Mouse (Mus musculus): Measurements from ENCODE around the gene Olfr389. TPM values are rescaled to one million over a fixed set of nuclear protein-coding genes. Genes with fewer than 3 reads are reported as not detected.

Gene Olfr389
- not detected in 2 replicates for polyA plus RNA-seq (2012; rRNA removed)

- H3K36me3 ChIP-seq (ENCODE audit: control insufficient read depth, insufficient read depth, low read length): no peaks in the 10 kb centered on the region
- 90% methylated on average over 1 of the region's 1 CpGs for WGBS
- DNase-seq: no peak
- no peak within 1 kb of the TSS for H3K4me3 ChIP-seq (ENCODE audit: control insufficient read depth, insufficient read depth, low read length)
- H3K27ac ChIP-seq (ENCODE audit: control insufficient read depth, insufficient read depth, low read length): no peak within 1 kb of the TSS
- no peaks in the 10 kb centered on the region for H3K4me1 ChIP-seq (replicated peaks; ENCODE audit: control insufficient read depth, insufficient read depth, low read length)
- H3K27me3 ChIP-seq (ENCODE audit: control insufficient read depth, insufficient read depth, low read length): no peaks in the 10 kb centered on the region
- TF ChIP-seq CTCF (IDR thresholded peaks at IDR 0.05; ENCODE audit: borderline replicate concordance, control insufficient read depth, extremely low read depth, insufficient read depth, low read length, poor library complexity): no peak
These were observed at the start of gene Olfr389 for GRCm38 (mm10) chr11:73780613-73781012. Gene Olfr389 (minus strand): TSS chr11:73780713.

- no peak for DNase-seq
- Histone ChIP-seq H3K4me3 (ENCODE audit: control insufficient read depth, insufficient read depth, low read length) (no peak within 1 kb of the TSS), H3K27me3 (ENCODE audit: control insufficient read depth, insufficient read depth, low read length) (no peaks in the 10 kb centered on the region), H3K36me3 (ENCODE audit: control insufficient read depth, insufficient read depth, low read length) (no peaks in the 10 kb centered on the region), H3K27ac (ENCODE audit: control insufficient read depth, insufficient read depth, low read length) (no peak within 1 kb of the TSS), H3K4me1 (replicated peaks; ENCODE audit: control insufficient read depth, insufficient read depth, low read length) (no peaks in the 10 kb centered on the region)
- TF ChIP-seq POLR2A (IDR thresholded peaks at IDR 0.05; ENCODE audit: control insufficient read depth, extremely low read depth, insufficient read depth, low read length, poor library complexity): no peak
- TF ChIP-seq CTCF (IDR thresholded peaks at IDR 0.05; ENCODE audit: borderline replicate concordance, control insufficient read depth, extremely low read depth, insufficient read depth, low read length, poor library complexity): no peak
- 100% methylated on average over 1 of the region's 1 CpGs for WGBS
These were observed 36.4 kb upstream of the Olfr389 start, which contains the start of gene Olfr392 for GRCm38 (mm10) chr11:73816949-73817348. Gene Olfr392 (minus strand): TSS chr11:73817049.

- no peak for DNase-seq
- TF ChIP-seq POLR2A (IDR thresholded peaks at IDR 0.05; ENCODE audit: control insufficient read depth, extremely low read depth, insufficient read depth, low read length, poor library complexity): no peak
- TF ChIP-seq CTCF (IDR thresholded peaks at IDR 0.05; ENCODE audit: borderline replicate concordance, control insufficient read depth, extremely low read depth, insufficient read depth, low read length, poor library complexity): no peak
- WGBS: 25% methylated on average over 1 of the region's 1 CpGs
These were observed 22.4 kb upstream of the Olfr389 start, which contains the start of gene Olfr391-ps for GRCm38 (mm10) chr11:73802952-73803351. Gene Olfr391-ps (minus strand): TSS chr11:73803052.

GRCm38 (mm10) chr11:73782664-73783063 lies 2.2 kb upstream of the Olfr389 start, which contains the start of gene Olfr390:
Gene Olfr390 (plus strand): TSS chr11:73782964.
- no peaks in the 10 kb centered on the region for H3K4me1 ChIP-seq (replicated peaks; ENCODE audit: control insufficient read depth, insufficient read depth, low read length)
- no peak for DNase-seq
- 76% methylated on average over 1 of the region's 1 CpGs for WGBS

More at GRCm38 (mm10) chr11:73802952-73803351, 22.4 kb upstream of the Olfr389 start, which contains the start of gene Olfr391-ps:
- H3K4me1 ChIP-seq (replicated peaks; ENCODE audit: control insufficient read depth, insufficient read depth, low read length): no peaks in the 10 kb centered on the region
- H3K36me3 ChIP-seq (ENCODE audit: control insufficient read depth, insufficient read depth, low read length): no peaks in the 10 kb centered on the region
- H3K27me3 ChIP-seq (ENCODE audit: control insufficient read depth, insufficient read depth, low read length): no peaks in the 10 kb centered on the region
- H3K27ac ChIP-seq (ENCODE audit: control insufficient read depth, insufficient read depth, low read length): no peak within 1 kb of the TSS
- H3K4me3 ChIP-seq (ENCODE audit: control insufficient read depth, insufficient read depth, low read length): no peak within 1 kb of the TSS

GRCm38 (mm10) chr11:73759115-73759514 lies 21.4 kb downstream of the Olfr389 start:
- no peak for TF ChIP-seq CTCF (IDR thresholded peaks at IDR 0.05; ENCODE audit: borderline replicate concordance, control insufficient read depth, extremely low read depth, insufficient read depth, low read length, poor library complexity)
- no peak for TF ChIP-seq POLR2A (IDR thresholded peaks at IDR 0.05; ENCODE audit: control insufficient read depth, extremely low read depth, insufficient read depth, low read length, poor library complexity)
- H3K27ac ChIP-seq (ENCODE audit: control insufficient read depth, insufficient read depth, low read length): no peak overlapping the region
- no peaks in the 10 kb centered on the region for H3K27me3 ChIP-seq (ENCODE audit: control insufficient read depth, insufficient read depth, low read length)
- no peak overlapping the region for H3K4me3 ChIP-seq (ENCODE audit: control insufficient read depth, insufficient read depth, low read length)
- H3K4me1 ChIP-seq (replicated peaks; ENCODE audit: control insufficient read depth, insufficient read depth, low read length): no peaks in the 10 kb centered on the region
- no peak for DNase-seq
- H3K36me3 ChIP-seq (ENCODE audit: control insufficient read depth, insufficient read depth, low read length): no peaks in the 10 kb centered on the region

More at GRCm38 (mm10) chr11:73782664-73783063, 2.2 kb upstream of the Olfr389 start, which contains the start of gene Olfr390:
- TF ChIP-seq CTCF (IDR thresholded peaks at IDR 0.05; ENCODE audit: borderline replicate concordance, control insufficient read depth, extremely low read depth, insufficient read depth, low read length, poor library complexity) (no peak), POLR2A (IDR thresholded peaks at IDR 0.05; ENCODE audit: control insufficient read depth, extremely low read depth, insufficient read depth, low read length, poor library complexity) (no peak)
- H3K27ac ChIP-seq (ENCODE audit: control insufficient read depth, insufficient read depth, low read length): no peak within 1 kb of the TSS
- H3K27me3 ChIP-seq (ENCODE audit: control insufficient read depth, insufficient read depth, low read length): no peaks in the 10 kb centered on the region
- no peak within 1 kb of the TSS for H3K4me3 ChIP-seq (ENCODE audit: control insufficient read depth, insufficient read depth, low read length)
- no peaks in the 10 kb centered on the region for H3K36me3 ChIP-seq (ENCODE audit: control insufficient read depth, insufficient read depth, low read length)

Other genes starting within 250 kb of the Olfr389 start
- not detected in 2 replicates for gene Olfr385, start 187.7 kb downstream of the Olfr389 start, polyA plus RNA-seq (2012; rRNA removed)
- gene Olfr384, start 182.1 kb downstream of the Olfr389 start, polyA plus RNA-seq (2012; rRNA removed): not detected in 2 replicates
- not detected in 2 replicates for gene Zfp735, start 91.9 kb downstream of the Olfr389 start, polyA plus RNA-seq (2012; rRNA removed)
- not detected in 2 replicates for gene Olfr390, start 2.3 kb upstream of the Olfr389 start, polyA plus RNA-seq (2012; rRNA removed)
- gene Olfr391-ps, start 22.3 kb upstream of the Olfr389 start, polyA plus RNA-seq (2012; rRNA removed): not detected in 2 replicates
- gene Olfr392, start 36.3 kb upstream of the Olfr389 start, polyA plus RNA-seq (2012; rRNA removed): not detected in 2 replicates
- gene Olfr393, start 70.7 kb upstream of the Olfr389 start, polyA plus RNA-seq (2012; rRNA removed): not detected in 2 replicates
- gene Olfr394, start 110.1 kb upstream of the Olfr389 start, polyA plus RNA-seq (2012; rRNA removed): not detected in 2 replicates
- not detected in 2 replicates for gene Olfr395, start 128.6 kb upstream of the Olfr389 start, polyA plus RNA-seq (2012; rRNA removed)
- gene Olfr23, start 156.0 kb upstream of the Olfr389 start, polyA plus RNA-seq (2012; rRNA removed): not detected in 2 replicates
- gene Olfr397, start 180.1 kb upstream of the Olfr389 start, polyA plus RNA-seq (2012; rRNA removed): not detected in 2 replicates
- 0.03 and 0.15 TPM in 2 replicates for gene Olfr398, start 209.7 kb upstream of the Olfr389 start, polyA plus RNA-seq (2012; rRNA removed)

Measured in thymus, adult 2 months (tissue).